Mouse (Mus musculus) spleen, adult 2 months (tissue): ENCODE data around the gene Pou5f1.

ENCODE experiments used
- CTCF ChIP-seq: fragments of 200-500 bp; IDR thresholded peaks from 2 replicates; pipeline ENCODE4 v1.5.1; 2011; ENCODE audit warnings: mild to moderate bottlenecking, inconsistent platforms; ENCODE audit not compliant: insufficient read depth, insufficient read length, insufficient replicate concordance; ENCODE audit errors: extremely low read depth
- POLR2A ChIP-seq: fragments of 200-500 bp; IDR thresholded peaks from 2 replicates; pipeline ENCODE4 v1.6.1; 2011; ENCODE audit warnings: low read depth, low read length, inconsistent platforms

DNA sequence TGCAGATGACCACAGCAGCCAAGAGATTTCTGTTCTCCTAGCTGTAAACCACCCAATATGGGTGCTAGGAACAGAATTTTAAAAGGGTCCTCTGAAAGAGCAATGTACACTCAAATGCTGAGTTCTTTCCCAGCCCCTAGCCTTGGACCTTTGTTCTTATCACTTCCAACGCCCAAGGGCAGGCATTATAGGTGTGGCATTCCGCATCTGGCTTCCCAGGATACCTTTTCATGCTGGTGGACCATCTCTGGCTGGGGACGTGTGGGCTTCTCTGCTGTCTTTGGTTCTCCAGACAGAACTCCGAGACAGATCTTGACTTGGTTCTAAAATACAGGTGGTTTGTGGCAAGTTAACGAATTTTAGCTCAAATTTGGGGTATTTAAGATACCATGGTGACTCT is 3.1 kb upstream of the Pou5f1 start:
- TF ChIP-seq POLR2A (no peak), CTCF (no peak)
